Mouse (Mus musculus) MEL-GATA-1-ER (cell line): ENCODE measurements around the gene Twf2.
"Not testable (repeated sequence)": the region's sequence is repeated elsewhere in the genome, so short reads cannot be mapped to it uniquely, and the experiment has no call there.

Experiments
- DNase-seq: peaks from one replicate; pipeline ENCODE4 v3.0.0-alpha.2; 2012; ENCODE audit warnings: low read depth; ENCODE audit errors: extremely low read depth

Gene Twf2

DNA sequence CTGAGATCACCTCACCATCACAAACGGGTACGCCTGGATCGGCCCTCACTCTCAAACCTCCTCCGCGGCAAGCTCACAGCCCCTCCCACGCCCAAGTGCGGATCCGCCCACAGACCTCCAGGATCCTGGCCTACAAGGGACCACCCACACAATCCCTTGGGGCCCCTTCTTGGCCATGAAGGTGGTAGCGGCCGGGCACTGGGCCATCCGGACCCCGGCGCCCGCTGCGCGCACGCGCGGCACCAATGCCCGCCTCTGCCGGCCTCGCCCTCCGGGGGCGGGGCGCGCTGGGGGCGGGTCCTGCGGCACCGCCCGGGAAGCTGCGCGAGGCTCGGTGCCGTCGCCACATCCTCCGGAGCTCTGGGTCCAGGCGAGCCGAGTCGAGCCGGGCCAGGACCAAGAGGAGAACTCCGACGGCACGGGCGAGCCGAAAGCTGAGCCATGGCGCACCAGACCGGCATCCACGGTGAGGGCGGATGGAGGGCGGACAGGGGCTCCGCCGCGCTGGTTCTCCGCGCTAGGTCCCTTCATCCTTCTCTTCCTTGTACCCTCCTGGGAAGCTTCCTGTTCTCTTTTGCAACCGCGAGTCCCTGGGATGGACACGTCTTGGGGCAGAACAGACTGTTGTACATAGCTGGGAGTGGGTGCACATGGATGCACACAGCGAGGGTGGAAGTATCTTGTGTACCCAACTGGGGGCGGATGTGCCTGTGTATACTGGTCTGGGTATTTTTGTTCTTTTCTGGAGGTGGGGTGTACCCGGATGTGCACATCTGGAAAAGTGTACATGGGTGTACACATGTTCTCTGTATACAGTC, at the start of gene Twf2:
Twf2 (plus strand) TSS at position 290 of the 818 bp plus-strand sequence.
- peak; percentile 71 for DNase-seq

DNA sequence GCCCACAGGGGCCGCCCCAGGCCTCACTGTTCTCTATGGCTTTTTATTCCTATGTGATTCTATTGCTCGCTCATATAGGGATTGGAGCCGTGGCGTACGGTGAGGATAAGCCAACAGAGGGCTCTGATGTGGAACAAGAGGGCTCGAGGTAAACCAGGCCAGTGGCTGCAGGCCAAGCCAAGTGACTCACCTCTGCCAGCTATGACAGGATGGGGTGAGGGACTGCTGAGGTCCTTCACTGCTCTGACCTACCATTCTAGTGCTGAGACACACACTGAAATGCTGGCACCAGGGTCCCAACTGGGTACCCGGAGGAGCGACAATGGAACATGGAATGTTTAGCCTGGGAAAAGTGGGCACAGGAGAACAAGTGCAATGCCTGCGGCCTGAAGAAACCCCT, 48.8 kb upstream of the Twf2 start:
- DNase-seq, result no peak

DNA sequence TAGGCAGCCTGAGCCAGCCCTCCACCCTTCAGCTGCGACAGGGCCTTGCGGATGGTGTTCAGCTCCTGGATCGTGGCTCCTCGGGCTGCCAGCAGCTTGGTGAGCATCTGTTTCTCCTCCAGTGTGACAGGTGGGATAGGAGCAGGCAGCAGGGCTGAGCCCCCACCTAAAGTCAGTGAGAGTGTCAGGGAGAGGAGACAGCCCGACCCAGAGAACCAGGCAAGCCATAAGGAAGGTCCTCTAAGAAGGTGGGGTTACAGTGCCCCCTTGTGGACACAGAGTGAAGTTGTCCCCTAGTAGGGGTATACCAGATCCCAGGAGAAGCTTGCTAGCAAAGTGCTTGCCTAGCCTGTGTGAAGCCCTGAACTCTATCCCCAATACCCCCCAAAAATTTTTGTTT, 46.5 kb upstream of the Twf2 start:
- DNase-seq, result no peak

DNA sequence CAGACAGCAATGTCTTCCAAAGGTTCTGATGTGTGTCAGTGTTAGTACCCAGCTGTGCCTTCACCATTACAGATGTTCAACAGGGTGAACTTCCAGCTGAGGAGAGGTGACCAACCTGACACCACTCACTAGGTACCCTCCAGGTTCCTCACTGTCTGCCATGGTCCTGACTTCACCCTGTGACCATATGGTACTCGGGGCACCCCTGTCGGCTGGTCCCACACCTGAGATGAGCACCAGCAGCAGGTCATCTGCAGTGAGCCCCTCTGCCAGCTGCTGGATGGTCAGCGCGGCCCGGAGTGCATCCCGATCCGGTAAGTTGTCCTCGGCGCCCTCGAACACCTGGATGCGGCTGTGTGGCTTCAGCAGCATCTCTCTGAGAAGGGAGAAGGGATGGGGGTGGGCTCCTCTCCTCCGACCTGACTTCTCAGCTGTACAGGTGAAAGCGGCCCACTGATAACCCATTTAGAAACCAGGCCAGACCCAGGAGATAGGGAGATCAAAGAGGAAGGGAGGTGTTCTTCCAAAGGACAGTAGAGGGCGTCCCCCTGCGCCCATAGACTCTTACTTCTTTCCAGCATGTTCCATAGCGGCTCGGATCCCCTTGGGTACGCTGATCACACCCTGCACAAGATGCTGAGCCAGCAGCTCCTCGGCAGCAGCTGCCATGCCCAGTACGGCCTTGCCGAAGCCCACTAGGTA, 45.8 kb upstream of the Twf2 start:
- DNase-seq, result no peak

DNA sequence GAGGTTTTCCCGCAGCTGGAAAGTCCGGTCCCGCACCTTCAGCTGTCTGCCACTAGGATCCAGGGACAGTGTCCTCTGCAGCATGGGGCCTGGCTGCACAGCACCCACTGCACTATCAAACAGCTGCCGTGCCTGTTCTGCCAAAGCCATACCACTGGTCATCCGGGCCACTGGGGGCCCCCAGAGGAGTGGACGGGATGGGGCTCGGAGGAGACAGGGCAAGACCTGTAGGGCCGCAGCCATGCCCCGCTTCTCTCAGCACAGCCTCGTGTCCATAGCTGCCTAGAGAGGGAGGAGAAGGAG, 45.3 kb upstream of the Twf2 start:
- no peak for DNase-seq

DNA sequence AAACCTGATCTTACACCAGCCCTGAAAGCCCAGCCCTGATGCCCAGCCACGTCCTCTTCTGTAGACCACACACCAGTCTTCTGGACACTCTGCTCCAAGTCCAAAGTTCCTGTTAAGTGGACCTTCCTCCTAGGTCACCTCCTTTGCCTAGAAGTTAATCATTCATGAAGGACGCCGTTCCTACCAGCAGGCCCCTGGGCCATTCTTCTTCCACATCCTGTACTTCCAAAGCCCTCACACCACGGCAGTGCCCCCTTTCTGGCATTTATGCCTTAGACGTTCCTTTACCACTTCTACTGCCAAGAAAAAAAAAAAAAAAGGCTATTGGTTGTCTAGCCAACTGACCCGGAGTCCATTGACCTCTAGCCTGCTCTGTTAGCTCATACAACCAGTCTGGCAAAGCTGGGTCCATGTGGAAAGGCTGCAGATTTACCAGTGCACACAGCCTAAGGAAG, 44.8 kb upstream of the Twf2 start, which contains the start of gene Glyctk:
Glyctk (minus strand) TSS at position 102 of the 455 bp plus-strand sequence.
- DNase-seq, result no peak

DNA sequence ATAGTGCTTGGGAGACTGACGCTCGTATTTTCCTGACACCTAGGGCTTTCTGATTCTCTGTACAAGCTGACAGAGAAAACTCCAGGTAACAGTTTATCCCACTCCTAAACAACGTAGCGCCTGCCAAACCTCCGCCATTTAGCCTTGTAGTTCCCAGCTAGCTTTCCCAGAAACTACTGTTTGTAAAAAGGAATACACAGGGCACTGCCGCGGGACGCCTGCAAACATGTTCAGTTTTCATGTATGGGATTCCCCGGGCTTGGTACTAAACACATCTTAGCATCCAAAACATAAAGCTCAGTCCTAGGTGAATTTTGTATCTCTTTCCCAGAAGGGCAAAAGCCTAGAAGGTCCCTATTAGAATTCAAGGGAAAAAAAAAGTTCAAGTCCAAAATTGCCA, 43.7 kb upstream of the Twf2 start:
- no peak for DNase-seq

DNA sequence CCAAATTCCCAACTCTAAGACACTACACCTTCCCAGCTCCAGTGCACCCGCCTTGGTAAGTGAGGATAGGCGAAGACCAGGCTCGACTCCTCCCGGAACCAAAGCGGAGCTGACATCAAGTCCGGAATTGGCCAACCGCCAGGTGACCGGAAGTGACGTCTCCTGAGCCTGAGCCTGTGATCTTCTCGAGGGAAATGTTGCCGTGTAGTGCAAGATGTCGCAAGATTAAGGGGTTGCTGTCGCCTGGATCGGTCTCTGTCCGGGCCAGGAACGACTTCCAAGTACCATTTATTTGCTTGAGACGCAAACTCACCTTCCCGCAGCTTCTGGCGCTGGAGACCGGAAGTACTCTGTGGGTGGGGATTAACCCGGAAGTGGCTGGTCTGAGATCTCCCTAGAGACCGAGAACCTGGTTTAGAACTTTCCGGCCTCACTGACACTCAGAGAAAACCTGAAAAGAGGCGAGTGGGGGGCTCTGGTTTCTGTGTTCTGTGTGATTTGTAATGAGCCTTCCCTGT, 43.1 kb upstream of the Twf2 start:
- DNase-seq, result no peak

DNA sequence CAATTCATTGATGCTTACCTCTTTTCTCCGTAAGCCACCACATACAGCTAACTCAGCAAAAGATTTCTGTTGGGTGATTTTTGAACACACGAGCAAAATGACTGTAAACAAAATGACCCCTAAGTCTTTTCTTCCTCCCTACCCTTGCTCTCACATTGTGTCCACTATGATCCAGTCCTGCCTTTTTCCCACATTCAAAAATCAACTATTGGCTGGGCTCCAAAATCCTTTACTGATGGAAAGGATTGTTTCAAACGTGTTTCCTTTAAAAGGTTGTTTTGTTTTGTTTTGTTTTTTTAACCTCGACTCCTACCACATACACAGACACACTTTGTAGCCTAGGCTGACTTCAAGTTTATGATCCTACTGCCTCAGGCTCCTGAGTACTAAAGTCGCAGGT, 42.5 kb upstream of the Twf2 start:
- no peak for DNase-seq

DNA sequence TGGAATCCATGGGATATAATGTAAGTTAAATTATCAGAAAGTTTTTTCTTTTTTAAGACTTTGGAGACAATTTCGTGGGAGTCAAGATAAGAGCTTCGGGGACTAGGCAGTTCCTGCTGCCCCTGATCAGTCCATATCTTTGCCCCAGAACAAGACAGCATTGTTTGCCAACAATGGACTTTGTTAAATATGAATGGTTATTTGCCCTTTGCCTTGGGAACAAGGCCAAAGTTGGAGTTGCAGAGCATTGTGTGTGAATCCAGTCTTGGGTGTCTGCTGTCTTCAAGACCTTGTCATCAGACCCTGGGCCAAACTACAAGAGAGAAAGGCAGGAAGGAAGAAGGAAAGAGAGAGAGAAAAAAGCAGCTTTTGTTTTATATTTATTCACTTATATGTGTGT, 36.2 kb upstream of the Twf2 start:
- no peak for DNase-seq

DNA sequence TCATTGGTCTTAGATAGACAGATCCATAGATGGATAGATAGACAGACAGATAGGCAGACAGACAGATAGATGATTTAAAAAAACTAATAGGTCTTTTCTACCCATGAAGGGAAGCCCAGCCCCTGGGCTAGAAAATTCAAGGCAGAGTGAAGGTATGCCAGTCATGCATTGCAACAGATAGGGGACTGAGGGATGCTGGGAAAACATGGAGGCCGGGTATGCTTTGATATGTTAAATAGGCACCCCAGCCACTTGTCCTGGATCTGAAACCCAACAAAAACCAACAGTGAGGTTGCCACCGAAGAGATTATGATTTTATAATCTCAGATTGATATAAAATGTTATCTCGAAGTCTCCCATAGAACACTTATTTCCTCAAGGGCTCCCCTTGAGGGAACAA, 35.7 kb upstream of the Twf2 start:
- DNase-seq, result no peak

DNA sequence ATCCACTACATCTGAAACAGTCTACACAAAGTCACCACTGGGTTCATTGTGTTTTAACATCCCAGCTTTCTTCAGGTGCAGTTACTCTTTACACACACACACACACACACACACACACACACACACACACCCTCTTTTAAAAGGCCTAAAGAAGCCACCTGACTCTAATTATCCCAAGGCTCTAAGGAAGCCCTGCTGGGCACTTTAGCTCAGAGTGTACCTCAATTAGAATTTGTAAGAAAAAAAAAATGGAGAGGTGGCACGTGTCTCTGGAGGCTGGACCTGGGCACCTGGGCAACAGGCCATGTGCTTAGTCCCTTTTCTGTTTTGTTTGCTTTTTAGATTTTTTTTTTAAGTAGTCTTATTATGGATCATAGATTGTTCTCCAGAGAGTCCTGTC, 35.2 kb upstream of the Twf2 start:
- no peak for DNase-seq

DNA sequence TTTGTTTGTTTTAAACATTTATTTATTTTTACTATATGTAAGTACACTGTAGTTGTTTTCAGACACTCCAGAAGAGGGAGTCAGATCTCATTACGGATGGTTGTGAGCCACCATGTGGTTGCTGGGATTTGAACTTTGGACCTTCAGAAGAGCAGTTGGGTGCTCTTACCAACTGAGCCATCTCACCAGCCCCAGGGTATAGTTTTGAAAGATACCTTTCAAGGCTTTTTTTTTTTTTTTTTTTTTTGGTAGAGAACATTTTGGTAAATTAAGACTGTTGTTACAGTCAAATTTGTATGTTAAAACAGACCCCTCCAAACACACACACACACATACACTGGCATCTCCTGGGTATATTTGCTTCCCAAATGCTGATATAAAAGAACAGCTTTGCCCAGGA, 33.9 kb upstream of the Twf2 start:
- not testable (repeated sequence) for DNase-seq

DNA sequence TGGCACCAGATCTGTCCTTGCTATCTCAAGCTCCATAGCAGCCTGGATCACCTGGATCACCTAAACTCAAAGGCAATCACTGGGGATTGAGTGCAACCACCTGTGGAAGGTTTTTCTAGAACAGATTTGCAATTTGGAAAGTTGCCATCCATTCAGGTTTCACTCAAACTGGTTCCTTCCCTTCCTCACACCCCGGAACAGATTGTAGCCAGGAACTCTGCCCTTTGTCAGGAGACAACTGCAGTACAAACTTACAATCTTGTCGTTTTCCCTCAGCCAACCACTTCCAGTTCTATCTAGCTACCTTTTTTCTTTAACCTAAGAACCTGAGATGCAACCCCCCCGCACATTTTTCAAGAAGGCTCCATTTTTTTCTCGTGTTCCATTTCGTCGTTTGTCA, 33.0 kb upstream of the Twf2 start:
- no peak for DNase-seq

DNA sequence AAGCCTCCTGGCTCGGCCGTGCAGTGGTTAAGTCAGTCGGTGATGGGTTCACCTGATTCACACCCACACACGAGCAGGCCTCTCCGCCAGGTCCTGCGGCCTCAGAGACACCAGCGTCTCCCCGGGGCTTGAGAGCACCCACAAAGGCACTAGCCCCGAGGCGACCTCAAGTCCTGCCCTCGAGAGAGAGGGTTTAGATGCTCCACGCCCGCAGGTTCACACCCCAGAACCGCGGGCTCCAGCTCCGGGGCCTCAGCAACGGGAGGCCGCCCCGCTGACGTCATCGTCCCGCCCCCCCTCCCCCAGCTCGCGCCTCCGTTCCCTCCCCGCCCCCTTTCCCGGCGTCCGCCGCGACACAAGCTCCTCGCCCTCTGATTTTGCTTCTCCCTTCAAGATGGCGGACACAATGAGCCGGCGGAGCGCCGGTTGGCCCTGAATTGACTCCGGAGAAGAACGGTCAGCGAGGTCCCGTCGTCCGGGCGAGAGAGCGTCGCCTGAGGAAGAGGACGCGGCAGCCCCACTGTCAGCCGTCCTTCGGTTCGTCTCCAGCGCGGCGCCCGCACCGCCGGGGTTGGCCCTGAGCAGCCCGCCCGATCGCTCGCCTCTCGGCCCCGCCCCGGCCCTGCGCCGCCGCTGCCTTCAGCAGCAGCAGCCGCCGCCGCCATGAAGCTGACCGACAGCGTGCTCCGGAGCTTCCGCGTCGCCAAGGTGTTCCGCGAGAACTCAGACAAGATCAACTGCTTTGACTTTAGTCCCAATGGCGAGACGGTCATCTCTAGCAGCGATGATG, 32.2 kb upstream of the Twf2 start, which contains the start of gene Wdr82:
Wdr82 (plus strand) TSS at position 373 of the 790 bp plus-strand sequence.
- peak; percentile 65 for DNase-seq

DNA sequence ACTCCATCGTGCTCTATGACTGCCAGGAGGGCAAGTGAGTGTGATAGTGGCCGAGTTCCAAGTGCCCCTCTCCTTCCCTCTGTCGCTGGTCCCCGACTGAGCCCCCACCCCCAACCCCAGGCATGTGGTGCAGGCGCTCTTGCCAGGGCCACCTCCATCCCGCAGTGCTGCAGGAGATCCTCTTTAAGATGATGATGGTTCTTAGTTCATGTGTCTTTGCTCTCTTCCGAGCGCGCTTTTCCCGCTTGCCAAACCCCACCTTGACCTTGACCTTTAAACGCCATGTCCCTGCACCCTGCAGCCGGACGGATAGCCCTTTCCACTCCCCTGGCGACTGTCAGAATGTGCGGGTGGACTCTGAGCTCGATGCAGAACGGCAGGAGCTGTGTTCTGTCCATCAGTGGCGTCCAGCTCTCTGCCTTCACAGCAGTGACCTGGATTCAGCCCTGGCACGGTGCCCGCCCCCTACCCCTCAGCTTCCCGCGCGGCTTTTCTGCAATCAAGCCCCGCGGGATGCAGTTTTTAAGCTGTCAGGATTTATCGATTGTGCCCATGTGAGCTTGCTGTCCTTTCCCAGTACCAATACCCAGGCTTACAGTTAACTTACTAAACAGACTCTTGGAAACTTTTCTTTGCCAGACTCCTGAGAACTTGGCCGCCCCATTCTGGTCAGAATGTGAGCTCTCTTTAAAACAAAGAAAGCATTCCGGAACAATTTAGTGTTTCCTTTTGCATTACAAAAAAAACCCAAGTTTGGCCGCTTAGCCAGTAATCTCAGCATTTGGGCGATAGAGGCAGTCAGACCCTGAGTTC, 31.4 kb upstream of the Twf2 start:
- DNase-seq, result no peak

DNA sequence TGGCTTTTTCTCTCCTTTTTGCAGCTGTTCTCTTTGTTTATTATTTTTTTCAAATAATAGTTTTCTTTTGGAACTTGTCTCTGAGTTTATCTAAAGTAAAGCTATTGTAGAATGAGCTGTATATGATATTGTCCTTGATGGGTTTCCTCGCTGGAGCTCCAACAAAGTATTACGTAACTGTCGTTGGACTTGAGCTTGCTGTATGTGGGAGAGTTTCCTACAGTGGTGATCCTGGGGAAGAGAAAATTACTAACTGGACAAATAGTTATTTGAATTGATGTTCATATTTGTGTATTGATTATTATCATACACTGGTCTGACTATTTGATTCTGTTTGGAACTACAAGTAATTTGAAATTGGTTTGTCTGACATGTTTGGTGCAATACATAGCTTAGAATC, 30.4 kb upstream of the Twf2 start:
- no peak for DNase-seq

DNA sequence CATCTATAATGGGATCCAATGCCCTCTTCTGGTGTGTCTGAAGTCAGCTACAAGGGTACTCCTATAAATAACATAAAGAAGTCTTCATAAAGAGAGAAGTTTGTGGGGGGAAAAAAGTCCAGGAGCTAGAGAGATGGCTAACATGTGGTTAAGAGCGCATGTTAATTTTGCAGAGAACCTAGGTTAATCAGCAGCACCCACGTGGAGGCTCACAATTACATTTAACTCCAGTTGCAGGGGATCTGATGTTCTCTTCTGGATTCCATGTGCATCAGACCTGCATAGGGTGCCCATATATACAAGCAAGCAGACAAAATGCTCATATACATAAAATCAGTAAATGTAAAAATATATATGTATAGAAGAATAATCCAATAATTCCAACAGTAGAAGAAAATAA, 29.5 kb upstream of the Twf2 start:
- DNase-seq, result no peak

DNA sequence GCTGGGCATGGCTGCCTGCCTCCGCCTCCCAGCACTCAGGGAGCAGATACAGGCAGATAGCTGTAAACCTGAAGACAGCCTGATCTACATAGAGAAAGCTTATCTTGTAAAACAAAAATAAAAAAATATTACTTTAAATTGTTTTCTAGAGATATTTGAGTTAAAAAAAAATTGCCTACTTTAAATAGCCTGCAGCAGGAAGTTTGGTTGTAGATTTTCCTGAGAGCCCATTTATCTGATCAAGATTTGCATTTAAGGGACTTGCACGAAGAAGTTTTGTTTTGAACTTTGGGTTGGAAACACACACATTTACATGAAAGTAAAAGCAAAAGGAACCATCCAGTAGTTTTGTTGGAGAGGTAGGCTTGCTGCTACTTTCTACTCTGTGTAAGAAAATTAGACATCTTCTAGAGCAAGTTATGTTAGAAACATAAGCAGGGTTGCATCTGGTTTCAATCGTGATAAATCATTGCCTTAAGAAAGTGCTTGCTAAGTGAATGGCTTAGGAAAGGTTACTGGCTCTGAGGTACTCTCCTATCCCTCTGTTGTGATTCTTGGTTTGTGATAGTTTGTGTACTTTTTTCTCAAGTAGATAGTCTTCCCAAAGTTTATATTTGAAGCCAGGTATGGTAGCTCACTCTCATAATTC, 27.2 kb upstream of the Twf2 start:
- no peak for DNase-seq

DNA sequence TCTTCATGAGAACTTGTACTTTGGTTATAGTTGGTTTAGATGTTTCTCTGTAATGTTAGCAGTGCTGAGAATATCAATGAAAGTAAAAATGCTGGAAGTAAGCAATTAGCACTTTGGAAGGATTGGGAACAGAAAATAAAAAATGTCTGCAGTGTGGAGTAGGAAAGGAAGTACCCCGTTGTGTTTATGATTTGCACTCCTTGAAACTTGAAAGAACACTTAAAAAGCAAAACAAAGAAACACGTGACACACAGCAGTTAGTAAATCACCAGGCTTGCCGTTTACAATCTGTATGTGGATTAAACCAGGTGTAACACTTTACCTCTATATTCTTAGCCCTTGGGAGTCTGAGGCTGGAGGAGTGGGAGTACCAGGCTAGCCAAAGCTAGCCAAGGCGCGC, 26.1 kb upstream of the Twf2 start:
- DNase-seq, result no peak

DNA sequence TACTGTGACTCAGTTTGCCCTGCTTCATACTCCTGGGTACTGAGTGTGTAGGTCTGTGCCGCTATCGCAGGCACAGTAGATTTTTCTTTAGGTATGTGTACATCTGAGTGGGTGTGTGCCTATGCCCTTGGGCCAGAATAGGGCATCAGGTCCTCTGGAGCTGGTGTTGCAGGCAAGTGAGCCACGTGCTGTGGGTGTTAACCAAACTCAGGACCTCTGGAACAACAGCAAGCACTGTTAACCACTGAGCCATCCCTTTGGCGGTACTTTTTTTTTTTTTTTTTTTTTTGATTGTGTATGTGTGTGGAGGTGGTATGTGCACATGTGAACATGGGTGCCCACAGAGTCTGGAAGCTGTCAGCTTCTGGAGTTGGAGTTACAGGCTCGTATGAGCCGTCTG, 25.1 kb upstream of the Twf2 start:
- no peak for DNase-seq
